Mouse (Mus musculus): Measurements from ENCODE around the gene Plbd2.

Plbd2 gene

DNA sequence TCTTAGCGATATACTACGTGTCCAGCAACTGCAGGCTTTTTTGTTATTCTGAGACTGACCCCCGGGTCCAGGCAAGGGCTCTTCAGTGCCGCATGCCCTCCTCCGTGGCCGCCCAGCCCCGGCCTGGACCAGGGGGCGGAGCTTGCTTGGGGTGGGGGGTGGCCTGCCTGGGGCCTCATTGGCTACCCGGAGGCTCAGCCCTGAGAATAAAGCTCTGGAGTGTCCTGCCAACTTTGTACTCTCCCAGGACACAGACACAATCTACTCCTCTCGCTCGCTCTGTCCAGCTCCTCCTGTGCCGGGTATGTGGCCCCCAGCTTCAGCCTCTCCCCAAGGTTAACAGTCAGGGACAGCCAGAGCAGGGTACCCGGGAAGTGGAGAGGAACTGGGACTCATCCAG lies 27.1 kb downstream of the Plbd2 start, which contains the start of gene Sds:
Sds (plus strand) TSS at position 231 of the 400 bp plus-strand sequence.
- Histone ChIP-seq H3K4me1 (replicated peaks; ENCODE audit: low read depth, low read length) (peaks cover 36% of the 10 kb centered on the region), H3K4me3 (replicated peaks; ENCODE audit: low read length) (peak within 1 kb of the TSS; percentile 57), H3K9me3 (ENCODE audit: low read length) (no peaks in the 10 kb centered on the region), H3K27me3 (ENCODE audit: insufficient read depth, low read length) (peaks cover 32% of the 10 kb centered on the region), H3K36me3 (ENCODE audit: insufficient read depth, low read length) (no peaks in the 10 kb centered on the region)
- TF ChIP-seq POU5F1 (IDR thresholded peaks at IDR 0.05; ENCODE audit: borderline replicate concordance, low read length) (no peak), CTCF (conservative IDR thresholded peaks at IDR 0.05; ENCODE audit: low read length) (no peak), NANOG (IDR thresholded peaks at IDR 0.05; ENCODE audit: borderline replicate concordance, low read length) (no peak)

DNA sequence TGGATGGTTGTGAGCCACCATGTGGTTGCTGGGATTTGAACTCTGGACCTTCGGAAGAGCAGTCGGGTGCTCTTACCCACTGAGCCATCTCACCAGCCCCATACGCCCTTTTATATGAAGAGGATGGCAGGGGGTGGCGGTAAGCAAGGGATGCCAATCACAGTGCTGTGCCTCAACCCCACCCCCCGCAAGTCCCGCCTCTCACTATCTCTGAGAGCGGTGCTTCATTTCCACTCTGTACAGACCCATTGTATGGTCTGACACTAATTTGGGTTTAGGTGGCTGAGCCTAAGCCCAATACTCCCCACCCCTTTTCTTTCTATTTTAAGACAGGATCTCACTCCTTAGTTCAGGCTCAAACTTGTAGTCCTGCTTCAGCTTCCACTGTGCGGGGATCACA lies 27.6 kb downstream of the Plbd2 start:
- Histone ChIP-seq H3K36me3 (ENCODE audit: insufficient read depth, low read length) (no peaks in the 10 kb centered on the region), H3K4me1 (replicated peaks; ENCODE audit: low read depth, low read length) (peaks cover 31% of the 10 kb centered on the region), H3K4me3 (replicated peaks; ENCODE audit: low read length) (peak overlapping the region; percentile 57), H3K9me3 (ENCODE audit: low read length) (no peaks in the 10 kb centered on the region), H3K27me3 (ENCODE audit: insufficient read depth, low read length) (peaks cover 29% of the 10 kb centered on the region)
- TF ChIP-seq CTCF (conservative IDR thresholded peaks at IDR 0.05; ENCODE audit: low read length) (no peak), POU5F1 (IDR thresholded peaks at IDR 0.05; ENCODE audit: borderline replicate concordance, low read length) (no peak), NANOG (IDR thresholded peaks at IDR 0.05; ENCODE audit: borderline replicate concordance, low read length) (no peak)

DNA sequence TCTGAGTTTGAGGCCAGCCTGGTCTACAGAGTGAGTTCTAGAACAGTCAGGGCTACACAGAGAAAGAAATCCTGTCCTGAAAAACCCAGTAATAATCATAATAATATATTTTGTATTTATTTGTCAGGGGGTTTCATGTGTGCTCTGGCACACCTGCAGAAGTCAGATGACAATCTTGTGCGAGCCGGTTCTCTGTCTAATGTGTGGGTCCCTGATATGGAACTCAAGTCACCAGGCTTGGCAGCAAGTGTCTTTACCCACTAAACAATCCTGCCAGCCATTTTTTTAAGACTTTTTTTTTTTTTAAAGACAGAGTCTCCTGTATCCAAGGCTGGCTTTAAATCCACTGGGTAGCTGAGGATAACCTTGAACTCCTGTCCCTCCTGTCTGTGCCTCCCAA lies 30.1 kb downstream of the Plbd2 start:
- H3K4me3 ChIP-seq (replicated peaks; ENCODE audit: low read length) = no peak overlapping the region
- no peak for TF ChIP-seq CTCF (conservative IDR thresholded peaks at IDR 0.05; ENCODE audit: low read length)
- TF ChIP-seq NANOG (IDR thresholded peaks at IDR 0.05; ENCODE audit: borderline replicate concordance, low read length) = no peak
- TF ChIP-seq POU5F1 (IDR thresholded peaks at IDR 0.05; ENCODE audit: borderline replicate concordance, low read length) = no peak
- H3K36me3 ChIP-seq (ENCODE audit: insufficient read depth, low read length) = no peaks in the 10 kb centered on the region
- no peaks in the 10 kb centered on the region for H3K9me3 ChIP-seq (ENCODE audit: low read length)
- H3K27me3 ChIP-seq (ENCODE audit: insufficient read depth, low read length) = peaks cover 22% of the 10 kb centered on the region
- peaks cover 23% of the 10 kb centered on the region for H3K4me1 ChIP-seq (replicated peaks; ENCODE audit: low read depth, low read length)

DNA sequence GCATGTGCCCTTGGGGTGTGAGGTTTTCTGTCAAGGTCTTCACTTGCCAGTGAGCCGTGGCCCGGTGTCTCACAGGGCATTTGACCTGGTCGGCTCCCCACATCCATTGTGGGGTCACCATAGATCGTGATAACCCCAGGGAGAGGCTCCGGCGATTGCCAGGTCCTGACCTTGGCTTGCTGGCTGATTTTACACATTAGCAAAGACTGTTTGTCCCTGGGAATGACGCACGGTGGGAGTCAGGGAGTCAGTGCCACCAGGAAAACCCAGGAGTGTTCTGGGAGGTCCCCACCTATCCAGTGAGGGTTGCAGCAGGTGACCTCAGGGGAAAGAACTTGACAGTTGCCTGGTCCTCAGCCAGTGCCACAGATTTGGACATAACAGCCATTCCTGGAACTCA lies 30.7 kb downstream of the Plbd2 start, which contains the start of gene Sdsl:
Sdsl (minus strand) TSS at position 41 of the 400 bp plus-strand sequence.
- TF ChIP-seq NANOG (IDR thresholded peaks at IDR 0.05; ENCODE audit: borderline replicate concordance, low read length) (no peak), POU5F1 (IDR thresholded peaks at IDR 0.05; ENCODE audit: borderline replicate concordance, low read length) (no peak), CTCF (conservative IDR thresholded peaks at IDR 0.05; ENCODE audit: low read length) (no peak)
- Histone ChIP-seq H3K36me3 (ENCODE audit: insufficient read depth, low read length) (no peaks in the 10 kb centered on the region), H3K9me3 (ENCODE audit: low read length) (no peaks in the 10 kb centered on the region), H3K4me1 (replicated peaks; ENCODE audit: low read depth, low read length) (peaks cover 23% of the 10 kb centered on the region), H3K4me3 (replicated peaks; ENCODE audit: low read length) (no peak within 1 kb of the TSS), H3K27me3 (ENCODE audit: insufficient read depth, low read length) (peaks cover 19% of the 10 kb centered on the region)

DNA sequence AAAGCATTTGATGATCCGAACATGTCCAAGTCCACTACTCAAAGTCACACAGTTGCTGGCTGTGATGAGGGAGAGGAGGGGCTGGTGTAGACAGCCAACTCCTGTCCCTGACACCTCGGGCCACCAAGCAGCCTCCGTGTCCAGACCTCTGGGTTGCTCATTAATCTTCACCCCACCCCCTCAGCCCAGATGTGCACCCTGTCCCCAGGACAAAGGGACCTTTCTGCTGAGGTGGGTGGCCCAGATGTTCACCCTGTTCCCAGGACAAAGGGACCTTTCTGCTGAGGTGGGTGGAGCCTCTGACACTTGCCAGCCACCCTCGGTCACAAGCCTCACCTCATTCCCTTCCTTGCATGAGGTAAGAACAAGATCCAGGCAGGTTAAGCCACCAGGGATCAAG lies 31.9 kb downstream of the Plbd2 start:
- no peak for TF ChIP-seq NANOG (IDR thresholded peaks at IDR 0.05; ENCODE audit: borderline replicate concordance, low read length)
- TF ChIP-seq POU5F1 (IDR thresholded peaks at IDR 0.05; ENCODE audit: borderline replicate concordance, low read length) = no peak
- no peak for TF ChIP-seq CTCF (conservative IDR thresholded peaks at IDR 0.05; ENCODE audit: low read length)
- no peak overlapping the region for H3K4me3 ChIP-seq (replicated peaks; ENCODE audit: low read length)
- no peaks in the 10 kb centered on the region for H3K36me3 ChIP-seq (ENCODE audit: insufficient read depth, low read length)
- peaks cover 21% of the 10 kb centered on the region for H3K4me1 ChIP-seq (replicated peaks; ENCODE audit: low read depth, low read length)
- no peaks in the 10 kb centered on the region for H3K9me3 ChIP-seq (ENCODE audit: low read length)
- peaks cover 11% of the 10 kb centered on the region for H3K27me3 ChIP-seq (ENCODE audit: insufficient read depth, low read length)

DNA sequence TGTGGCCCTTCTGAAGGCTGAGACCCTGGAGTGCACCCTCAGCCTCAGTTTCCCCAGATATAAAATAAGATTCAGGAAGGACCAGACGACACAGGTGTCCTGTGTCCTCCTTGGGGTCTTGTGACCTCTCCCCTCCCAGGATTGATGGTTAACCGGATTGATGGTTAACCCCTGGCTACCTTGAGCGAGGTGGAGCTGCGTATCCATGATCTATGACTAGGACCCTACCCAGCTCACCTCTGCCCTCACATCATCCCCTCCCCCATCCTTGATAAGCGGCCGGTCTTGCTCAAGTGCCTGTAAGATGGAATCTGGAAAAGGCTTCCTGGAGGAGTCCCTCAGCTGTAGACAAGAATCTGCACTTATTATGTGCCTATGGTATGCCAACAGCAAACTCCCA lies 34.6 kb downstream of the Plbd2 start:
- no peak overlapping the region for H3K4me3 ChIP-seq (replicated peaks; ENCODE audit: low read length)
- no peaks in the 10 kb centered on the region for H3K9me3 ChIP-seq (ENCODE audit: low read length)
- no peak for TF ChIP-seq NANOG (IDR thresholded peaks at IDR 0.05; ENCODE audit: borderline replicate concordance, low read length)
- no peak for TF ChIP-seq POU5F1 (IDR thresholded peaks at IDR 0.05; ENCODE audit: borderline replicate concordance, low read length)
- H3K4me1 ChIP-seq (replicated peaks; ENCODE audit: low read depth, low read length) = peaks cover 11% of the 10 kb centered on the region; the same call in 1 of the 2 replicates
- peaks cover 9% of the 10 kb centered on the region for H3K27me3 ChIP-seq (ENCODE audit: insufficient read depth, low read length)
- H3K36me3 ChIP-seq (ENCODE audit: insufficient read depth, low read length) = no peaks in the 10 kb centered on the region

DNA sequence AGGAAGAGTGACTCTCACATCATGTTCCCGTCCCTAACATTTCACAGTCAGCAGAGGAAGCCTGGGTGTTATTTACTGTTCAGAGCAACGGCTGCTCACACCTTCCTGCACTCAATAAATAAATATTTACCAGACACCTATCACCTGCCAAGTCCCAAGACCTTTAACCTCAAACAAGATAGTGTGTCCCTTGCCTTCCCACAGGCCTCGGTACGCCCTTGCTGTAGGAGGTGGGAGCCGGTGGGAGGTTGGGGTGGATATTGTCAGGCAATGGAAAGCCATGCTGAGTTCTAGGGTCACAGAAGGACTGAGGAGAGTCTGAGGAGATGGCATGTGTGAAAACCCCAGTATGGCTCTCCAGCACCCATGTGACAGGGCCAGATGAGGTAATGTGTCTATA lies 35.1 kb downstream of the Plbd2 start:
- peaks cover 9% of the 10 kb centered on the region for H3K27me3 ChIP-seq (ENCODE audit: insufficient read depth, low read length)
- no peaks in the 10 kb centered on the region for H3K9me3 ChIP-seq (ENCODE audit: low read length)
- H3K4me1 ChIP-seq (replicated peaks; ENCODE audit: low read depth, low read length) = peaks cover 8% of the 10 kb centered on the region; the same call in 1 of the 2 replicates
- H3K4me3 ChIP-seq (replicated peaks; ENCODE audit: low read length) = no peak overlapping the region
- H3K36me3 ChIP-seq (ENCODE audit: insufficient read depth, low read length) = no peaks in the 10 kb centered on the region
- TF ChIP-seq POU5F1 (IDR thresholded peaks at IDR 0.05; ENCODE audit: borderline replicate concordance, low read length) (no peak), CTCF (conservative IDR thresholded peaks at IDR 0.05; ENCODE audit: low read length) (no peak), NANOG (IDR thresholded peaks at IDR 0.05; ENCODE audit: borderline replicate concordance, low read length) (no peak)

DNA sequence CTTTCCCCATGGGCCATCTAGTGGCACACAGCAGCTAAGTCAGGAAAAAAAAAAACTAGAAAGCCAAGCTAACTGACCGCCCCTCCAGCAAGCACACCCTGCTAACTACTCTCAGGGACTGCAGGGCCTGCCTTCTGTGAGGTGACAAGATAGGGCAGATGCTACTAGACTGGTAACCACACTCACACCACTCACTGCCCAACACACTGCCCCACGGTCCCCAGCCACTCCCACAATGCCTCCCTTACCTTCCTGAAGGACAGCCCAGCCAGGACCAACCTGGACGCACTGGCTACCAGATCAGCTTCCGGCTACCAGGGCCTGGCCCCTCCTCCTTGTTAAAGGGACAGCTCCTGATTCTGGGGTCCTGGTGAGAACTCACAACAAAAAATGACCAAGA lies 36.4 kb downstream of the Plbd2 start:
- Histone ChIP-seq H3K9me3 (ENCODE audit: low read length) (no peaks in the 10 kb centered on the region), H3K27me3 (ENCODE audit: insufficient read depth, low read length) (peaks cover 19% of the 10 kb centered on the region), H3K4me1 (replicated peaks; ENCODE audit: low read depth, low read length) (peaks cover 15% of the 10 kb centered on the region; the same call in 1 of the 2 replicates), H3K4me3 (replicated peaks; ENCODE audit: low read length) (no peak overlapping the region), H3K36me3 (ENCODE audit: insufficient read depth, low read length) (no peaks in the 10 kb centered on the region)
- no peak for TF ChIP-seq NANOG (IDR thresholded peaks at IDR 0.05; ENCODE audit: borderline replicate concordance, low read length)

DNA sequence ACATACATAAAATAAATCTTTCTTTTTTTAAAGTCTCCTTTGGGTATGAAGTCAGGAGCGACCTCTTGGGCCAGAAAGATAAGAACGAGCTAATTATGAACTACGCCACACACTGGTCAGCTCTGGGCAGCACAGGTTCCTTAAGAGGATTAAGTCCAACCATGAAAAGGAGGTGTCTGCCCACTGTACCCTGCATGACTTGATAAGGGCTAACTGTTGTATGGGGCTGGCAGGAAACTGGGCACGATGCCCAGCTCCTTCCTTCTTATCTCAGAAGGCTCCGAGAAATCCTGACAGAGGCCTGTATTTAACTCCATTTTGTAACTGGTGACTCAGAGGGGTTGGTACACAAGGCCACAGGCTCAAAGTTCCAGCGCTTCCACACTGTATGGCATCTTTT lies 37.6 kb downstream of the Plbd2 start:
- 0 out of 2 replicates have a peak, but pooled peaks cover 9% of the 10 kb centered on the region for H3K4me1 ChIP-seq (replicated peaks; ENCODE audit: low read depth, low read length)
- peaks cover 31% of the 10 kb centered on the region for H3K27me3 ChIP-seq (ENCODE audit: insufficient read depth, low read length)
- TF ChIP-seq CTCF (conservative IDR thresholded peaks at IDR 0.05; ENCODE audit: low read length) (no peak), POU5F1 (IDR thresholded peaks at IDR 0.05; ENCODE audit: borderline replicate concordance, low read length) (no peak), NANOG (IDR thresholded peaks at IDR 0.05; ENCODE audit: borderline replicate concordance, low read length) (no peak)
- no peaks in the 10 kb centered on the region for H3K9me3 ChIP-seq (ENCODE audit: low read length)
- H3K4me3 ChIP-seq (replicated peaks; ENCODE audit: low read length) = no peak overlapping the region
- H3K36me3 ChIP-seq (ENCODE audit: insufficient read depth, low read length) = no peaks in the 10 kb centered on the region

All from E14TG2a.4 (cell line).